Mouse (Mus musculus) lung, postnatal 0 days (tissue): Measurements from ENCODE around the gene Cdh20. TPM values are rescaled to one million over a fixed set of nuclear protein-coding genes. Genes with fewer than 3 reads are reported as not detected.

Source experiments
- ATAC-seq: fragments of 200-750 bp; cut with Nextera tagmentation; 2 replicates; pipeline ENCODE4 v1.8.0; 2017; ENCODE audit warnings: moderate library complexity
- DNase-seq: peaks from one replicate; pipeline ENCODE4 v3.0.0-alpha.2; 2016; ENCODE audit warnings: low spot score
- H3K27ac ChIP-seq: fragments of 300-500 bp; sonication (generic); 2 replicates; pipeline ENCODE4 v1.5.1; 2014; ENCODE audit warnings: antibody characterized with exemption, mild to moderate bottlenecking, low read length, mixed read lengths
- H3K27me3 ChIP-seq: fragments of 300-500 bp; sonication (generic); replicated peaks from 2 replicates; pipeline ENCODE4 v1.6.1; 2014; ENCODE audit warnings: low read length, mixed read lengths; ENCODE audit not compliant: insufficient read depth
- H3K36me3 ChIP-seq: fragments of 300-500 bp; sonication (generic); 2 replicates; pipeline ENCODE4 v1.6.1; 2014; ENCODE audit warnings: low read length, mixed read lengths; ENCODE audit not compliant: insufficient read depth
- H3K4me1 ChIP-seq: fragments of 300-500 bp; sonication (generic); 2 replicates; pipeline ENCODE4 v1.6.1; 2014; ENCODE audit warnings: antibody characterized with exemption, low read depth, low read length, mixed read lengths; ENCODE audit not compliant: insufficient read depth
- H3K4me2 ChIP-seq: fragments of 300-500 bp; sonication (generic); replicated peaks from 2 replicates; pipeline ENCODE4 v1.6.1; 2014; ENCODE audit warnings: low read depth, mild to moderate bottlenecking, low read length, moderate library complexity, mixed read lengths
- H3K4me3 ChIP-seq: fragments of 300-500 bp; sonication (generic); 2 replicates; pipeline ENCODE4 v1.5.1; 2014; ENCODE audit warnings: low read depth, low read length
- H3K9ac ChIP-seq: fragments of 300-500 bp; sonication (generic); replicated peaks from 2 replicates; pipeline ENCODE4 v1.6.1; 2014; ENCODE audit warnings: low read depth, mild to moderate bottlenecking
- H3K9me3 ChIP-seq: fragments of 300-500 bp; sonication (generic); 2 replicates; pipeline ENCODE4 v1.6.1; 2016; ENCODE audit warnings: low read length, mixed read lengths
- CTCF ChIP-seq: IDR thresholded peaks from 2 replicates; pipeline ENCODE4 v1.5.1; 2016; ENCODE audit warnings: antibody characterized with exemption, mild to moderate bottlenecking
- EP300 ChIP-seq: IDR thresholded peaks from 2 replicates; pipeline ENCODE4 v1.6.1; 2016; ENCODE audit warnings: antibody characterized with exemption, mild to moderate bottlenecking, control low read depth
- WGBS: fragments of 180-500 bp; shearing (Covaris S2); extraction: QIAGEN DNeasy Blood & Tissue Kit; methylation state at CpG from one replicate; pipeline ENCODE4 v1.1.7; 2014; 5-methylcytosine and 5-hydroxymethylcytosine counted together
- polyA plus RNA-seq: library from polyadenylated mRNA; unstranded; fragments of >200 nt; fragmentation: Nextera tagmentation; extraction: Ambion mirVana; gene quantifications from 2 replicates; pipeline ENCODE4 v1.2.1, GENCODE M21; 2015

Gene Cdh20
- polyA plus RNA-seq, 1 experiment from 2014 or later, result 0.05 TPM

DNA sequence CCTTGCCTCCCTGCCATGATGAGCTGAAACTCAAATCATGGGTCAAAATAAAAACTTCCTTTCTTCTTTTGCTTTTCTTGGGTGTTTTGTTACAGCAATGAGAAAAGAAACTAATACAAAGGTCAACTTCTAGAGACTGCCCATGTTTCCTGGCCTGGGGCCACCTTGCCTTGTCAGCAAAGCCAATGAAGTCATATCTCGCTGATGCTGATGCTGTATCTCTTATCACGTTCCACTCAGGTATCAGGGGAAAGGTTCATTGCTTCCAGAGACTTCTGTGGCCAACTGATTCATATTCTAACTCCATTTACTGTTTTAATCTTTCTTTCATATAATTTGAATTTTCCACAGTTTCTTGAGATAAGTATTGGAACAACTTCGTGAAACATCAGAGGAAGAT lies 273.3 kb downstream of the Cdh20 start:
- no peaks in the 10 kb centered on the region for H3K9me3 ChIP-seq
- TF ChIP-seq EP300 (no peak), CTCF (no peak)
- H3K36me3 ChIP-seq, result no peaks in the 10 kb centered on the region
- no peak overlapping the region for H3K9ac ChIP-seq
- WGBS, result 81% methylated on average over 3 of the region's 3 CpGs
- H3K27ac ChIP-seq, result no peak overlapping the region
- no peaks in the 10 kb centered on the region for H3K4me1 ChIP-seq
- no peak overlapping the region for H3K4me3 ChIP-seq
- H3K4me2 ChIP-seq, result no peak overlapping the region
- ATAC-seq (no peak), DNase-seq (no peak)
- H3K27me3 ChIP-seq, result no peaks in the 10 kb centered on the region
